Mouse (Mus musculus): ENCODE results near the gene Agap1. TPM values are rescaled to one million over a fixed set of nuclear protein-coding genes. Genes with fewer than 3 reads are reported as not detected.

Gene Agap1
- polyA plus RNA-seq, 1 experiment from 2014 or later: 21.3 TPM

DNA sequence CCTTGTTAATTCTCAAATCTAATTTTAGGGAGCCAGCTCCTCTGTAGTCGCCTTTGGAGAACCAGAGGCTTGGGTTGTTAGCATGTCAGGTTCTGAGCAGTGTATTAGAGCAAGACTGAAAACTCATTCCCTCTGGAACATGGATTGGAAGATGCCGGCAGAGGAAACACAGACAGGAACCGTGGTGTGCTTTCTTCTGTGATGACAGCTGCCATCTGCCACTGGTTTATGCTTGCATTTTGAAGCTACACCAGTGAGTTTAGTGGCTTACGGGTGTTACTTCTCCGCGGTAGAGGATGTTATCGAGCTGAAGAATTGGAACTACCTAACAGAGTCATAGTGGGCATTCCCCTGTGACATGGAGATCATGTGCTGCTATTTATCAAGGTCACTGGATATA is 136.4 kb downstream of the Agap1 start:
- Histone ChIP-seq H3K4me2 (no peak overlapping the region), H3K9ac (no peak overlapping the region), H3K9me3 (ENCODE audit: low read depth, low read length) (no peaks in the 10 kb centered on the region; the same call in 1 of the 2 replicates), H3K27me3 (ENCODE audit: insufficient read depth, low read length) (no peaks in the 10 kb centered on the region), H3K4me1 (ENCODE audit: insufficient read depth) (no peaks in the 10 kb centered on the region), H3K4me3 (ENCODE audit: low read depth, low read length) (no peak overlapping the region), H3K27ac (ENCODE audit: low read depth) (no peak overlapping the region), H3K36me3 (ENCODE audit: insufficient read depth) (no peaks in the 10 kb centered on the region)
- DNase-seq (no peak), ATAC-seq (ENCODE audit: insufficient read depth) (no peak)
- TF ChIP-seq CTCF (IDR thresholded peaks at IDR 0.05; ENCODE audit: low read depth): no peak
- WGBS: 91% methylated on average over 7 of the region's 7 CpGs

DNA sequence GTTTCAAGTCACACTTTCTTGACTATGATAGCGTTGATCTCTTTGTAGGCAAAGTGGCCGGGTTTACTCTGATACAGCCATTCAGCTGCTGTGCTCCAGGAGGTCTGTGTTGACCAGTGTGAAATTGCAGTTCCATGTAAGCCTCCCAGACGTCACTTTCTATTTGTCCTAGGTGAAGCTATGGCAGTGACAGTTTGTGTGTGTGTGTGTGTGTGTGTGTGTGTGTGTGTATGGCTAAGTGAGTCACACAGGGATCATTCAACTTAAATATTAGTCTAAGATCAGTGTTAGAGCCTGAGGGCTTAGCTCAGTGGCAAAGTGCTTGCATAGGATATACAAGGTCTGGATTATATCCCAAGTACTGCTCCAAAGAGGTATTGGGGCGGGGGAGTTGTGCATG is 138.6 kb downstream of the Agap1 start:
- no peak overlapping the region for H3K4me2 ChIP-seq
- H3K4me1 ChIP-seq (ENCODE audit: insufficient read depth): no peaks in the 10 kb centered on the region
- ATAC-seq (ENCODE audit: insufficient read depth) (no peak), DNase-seq (no peak)
- no peaks in the 10 kb centered on the region for H3K27me3 ChIP-seq (ENCODE audit: insufficient read depth, low read length)
- H3K4me3 ChIP-seq (ENCODE audit: low read depth, low read length): no peak overlapping the region
- no peaks in the 10 kb centered on the region for H3K36me3 ChIP-seq (ENCODE audit: insufficient read depth)
- H3K27ac ChIP-seq (ENCODE audit: low read depth): no peak overlapping the region
- no peak for TF ChIP-seq CTCF (IDR thresholded peaks at IDR 0.05; ENCODE audit: low read depth)
- H3K9ac ChIP-seq: no peak overlapping the region
- 57% methylated on average over 4 of the region's 4 CpGs for whole genome bisulfite sequencing
- H3K9me3 ChIP-seq (ENCODE audit: low read depth, low read length): no peaks in the 10 kb centered on the region; the same call in 1 of the 2 replicates

GRCm38 (mm10) chr1:89594999-89595398 is 140.4 kb downstream of the Agap1 start:
- no peak overlapping the region for H3K27ac ChIP-seq (ENCODE audit: low read depth)
- H3K9me3 ChIP-seq (ENCODE audit: low read depth, low read length): no peaks in the 10 kb centered on the region; the same call in 1 of the 2 replicates
- WGBS: 87% methylated on average over 8 of the region's 8 CpGs
- no peak overlapping the region for H3K4me2 ChIP-seq
- H3K4me1 ChIP-seq (ENCODE audit: insufficient read depth): no peaks in the 10 kb centered on the region
- DNase-seq (no peak), ATAC-seq (ENCODE audit: insufficient read depth) (no peak)
- H3K36me3 ChIP-seq (ENCODE audit: insufficient read depth): no peaks in the 10 kb centered on the region
- H3K27me3 ChIP-seq (ENCODE audit: insufficient read depth, low read length): no peaks in the 10 kb centered on the region
- no peak for TF ChIP-seq CTCF (IDR thresholded peaks at IDR 0.05; ENCODE audit: low read depth)
- H3K9ac ChIP-seq: no peak overlapping the region
- H3K4me3 ChIP-seq (ENCODE audit: low read depth, low read length): no peak overlapping the region

DNA sequence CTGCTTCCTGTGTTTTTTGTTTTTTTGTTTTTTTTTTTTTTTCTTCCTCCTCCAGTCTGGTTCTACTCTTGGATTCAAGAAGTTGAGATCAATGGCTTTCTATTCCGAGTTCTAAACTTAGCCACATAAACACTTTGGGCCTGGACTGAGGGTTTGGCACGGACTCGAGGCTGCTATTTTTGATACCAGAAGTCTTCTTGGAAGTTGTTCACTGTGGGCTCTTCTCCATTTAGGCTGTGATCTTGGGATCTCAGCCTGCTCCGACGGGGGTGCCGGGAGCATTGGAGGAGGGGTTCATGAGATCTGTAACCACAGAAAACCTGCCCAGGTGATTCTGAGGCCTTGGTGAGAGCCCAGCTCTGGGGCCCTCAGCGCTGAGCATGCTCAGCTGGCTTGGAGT is 140.8 kb downstream of the Agap1 start:
- no peaks in the 10 kb centered on the region for H3K4me1 ChIP-seq (ENCODE audit: insufficient read depth)
- ATAC-seq (ENCODE audit: insufficient read depth) (no peak), DNase-seq (no peak)
- no peak overlapping the region for H3K4me3 ChIP-seq (ENCODE audit: low read depth, low read length)
- no peak overlapping the region for H3K9ac ChIP-seq
- no peaks in the 10 kb centered on the region for H3K27me3 ChIP-seq (ENCODE audit: insufficient read depth, low read length)
- 75% methylated on average over 7 of the region's 7 CpGs for WGBS
- no peaks in the 10 kb centered on the region for H3K36me3 ChIP-seq (ENCODE audit: insufficient read depth)
- no peak for TF ChIP-seq CTCF (IDR thresholded peaks at IDR 0.05; ENCODE audit: low read depth)
- no peak overlapping the region for H3K27ac ChIP-seq (ENCODE audit: low read depth)
- H3K9me3 ChIP-seq (ENCODE audit: low read depth, low read length): no peaks in the 10 kb centered on the region; the same call in 1 of the 2 replicates
- no peak overlapping the region for H3K4me2 ChIP-seq

DNA sequence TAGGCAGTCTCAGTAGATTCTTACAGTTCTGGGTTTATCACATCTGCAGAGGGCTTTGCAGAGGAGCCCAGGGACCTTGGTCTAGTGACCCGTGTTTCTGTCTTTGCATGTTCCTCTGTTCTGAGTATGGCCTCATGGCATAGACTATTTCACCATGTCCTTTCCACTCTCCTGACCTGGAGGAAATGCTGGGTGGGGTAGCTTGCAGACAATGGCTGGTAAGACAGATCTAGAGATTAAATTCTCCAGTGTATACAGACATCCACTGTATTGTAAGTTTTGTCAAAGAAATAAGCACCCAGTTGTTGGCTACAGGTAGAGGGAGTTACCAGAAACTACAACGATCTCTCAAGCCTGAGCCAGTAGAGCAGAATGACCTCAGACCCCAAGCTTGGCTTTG is 141.6 kb downstream of the Agap1 start:
- Histone ChIP-seq H3K4me2 (no peak overlapping the region), H3K36me3 (ENCODE audit: insufficient read depth) (no peaks in the 10 kb centered on the region), H3K27ac (ENCODE audit: low read depth) (no peak overlapping the region), H3K9me3 (ENCODE audit: low read depth, low read length) (no peaks in the 10 kb centered on the region; the same call in 1 of the 2 replicates), H3K4me1 (ENCODE audit: insufficient read depth) (no peaks in the 10 kb centered on the region), H3K9ac (no peak overlapping the region), H3K4me3 (ENCODE audit: low read depth, low read length) (no peak overlapping the region), H3K27me3 (ENCODE audit: insufficient read depth, low read length) (no peaks in the 10 kb centered on the region)
- 81% methylated on average over 2 of the region's 2 CpGs for WGBS
- no peak for TF ChIP-seq CTCF (IDR thresholded peaks at IDR 0.05; ENCODE audit: low read depth)
- ATAC-seq (ENCODE audit: insufficient read depth) (no peak), DNase-seq (no peak)

- DNase-seq (no peak), ATAC-seq (ENCODE audit: insufficient read depth) (no peak)
- no peak overlapping the region for H3K27ac ChIP-seq (ENCODE audit: low read depth)
- 65% methylated on average over 5 of the region's 5 CpGs for WGBS
- no peak for TF ChIP-seq CTCF (IDR thresholded peaks at IDR 0.05; ENCODE audit: low read depth)
- H3K36me3 ChIP-seq (ENCODE audit: insufficient read depth): no peaks in the 10 kb centered on the region
- H3K4me3 ChIP-seq (ENCODE audit: low read depth, low read length): no peak overlapping the region
- no peak overlapping the region for H3K9ac ChIP-seq
- H3K4me2 ChIP-seq: no peak overlapping the region
- no peaks in the 10 kb centered on the region for H3K9me3 ChIP-seq (ENCODE audit: low read depth, low read length)
- H3K27me3 ChIP-seq (ENCODE audit: insufficient read depth, low read length): no peaks in the 10 kb centered on the region
- no peaks in the 10 kb centered on the region for H3K4me1 ChIP-seq (ENCODE audit: insufficient read depth)
Observed at GRCm38 (mm10) chr1:89598906-89599305, 144.3 kb downstream of the Agap1 start.

DNA sequence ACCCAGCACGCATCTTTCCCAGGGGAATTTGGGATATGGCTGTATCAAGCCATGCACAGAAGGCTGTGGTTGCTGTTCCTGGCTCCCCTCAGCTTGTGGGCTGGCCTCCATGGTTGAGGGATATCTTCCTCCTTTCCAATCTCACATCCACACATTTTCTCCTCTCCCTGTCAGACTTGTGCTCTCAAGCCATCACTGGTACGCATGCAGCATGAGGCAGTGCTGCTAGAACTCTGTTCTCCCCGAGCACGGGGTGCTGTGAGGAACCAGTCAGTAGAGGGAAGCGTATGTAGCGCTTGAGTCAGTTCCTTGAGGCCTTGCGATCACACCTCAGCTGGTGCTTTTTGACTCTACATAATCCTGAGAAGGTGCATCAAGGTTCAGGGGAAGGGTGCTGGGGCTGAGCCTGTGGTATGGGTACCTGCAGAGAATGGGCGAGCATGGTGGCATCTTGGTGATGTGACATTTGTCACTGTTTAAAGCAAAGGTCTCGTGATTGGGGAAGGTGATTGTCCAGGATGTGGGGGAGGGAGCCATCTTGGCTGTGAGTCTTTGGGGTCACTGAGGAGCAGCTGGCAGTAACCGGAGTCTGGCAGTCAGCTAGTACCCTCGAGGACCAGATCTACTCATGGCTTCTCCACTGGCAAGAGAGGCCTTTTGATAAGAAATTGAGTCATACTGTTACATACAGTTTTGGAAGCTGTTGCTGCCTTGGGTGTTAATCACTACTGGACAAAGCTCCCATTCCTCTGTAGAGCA is 145.6 kb downstream of the Agap1 start:
- Histone ChIP-seq H3K4me3 (ENCODE audit: low read depth, low read length) (no peak overlapping the region), H3K9me3 (ENCODE audit: low read depth, low read length) (no peaks in the 10 kb centered on the region), H3K9ac (no peak overlapping the region), H3K4me2 (no peak overlapping the region), H3K27me3 (ENCODE audit: insufficient read depth, low read length) (no peaks in the 10 kb centered on the region), H3K4me1 (ENCODE audit: insufficient read depth) (no peaks in the 10 kb centered on the region), H3K27ac (ENCODE audit: low read depth) (no peak overlapping the region; the same call in 1 of the 2 replicates), H3K36me3 (ENCODE audit: insufficient read depth) (no peaks in the 10 kb centered on the region)
- ATAC-seq (ENCODE audit: insufficient read depth) (no peak), DNase-seq (no peak)
- WGBS: 76% methylated on average over 11 of the region's 11 CpGs
- no peak for TF ChIP-seq CTCF (IDR thresholded peaks at IDR 0.05; ENCODE audit: low read depth)

Measured in lung, embryonic 14.5 days (tissue).